Mouse (Mus musculus) MEL (cell line): ENCODE measurements at regions not wholly inside any gene's neighbourhood (a gene's known extent, or its start where the extent isn't known, plus 50 kb on each side); places are given as distances from the start of the nearest gene placed in this dataset.

Experiments
- DNase-seq: peaks from one replicate; pipeline ENCODE4 v3.0.0; 2011; ENCODE audit warnings: low read depth, low spot score
- H3K27ac ChIP-seq: 2 replicates; pipeline ENCODE4 v1.5.1; 2012; ENCODE audit warnings: low read depth, mild to moderate bottlenecking, control low read depth, low read length, moderate library complexity; ENCODE audit not compliant: control insufficient read depth
- H3K27me3 ChIP-seq, 2 experiments: fragments of 150-350 bp in 1 of 2; sonication (generic) in 1 of 2; 2 replicates each; pipeline ENCODE4 v1.6.1; 2012; ENCODE audit warnings: low read length in 2 of 2, mild to moderate bottlenecking in 2 of 2, improper control_type of control experiment in 1 of 2, moderate library complexity in 1 of 2; ENCODE audit not compliant: insufficient read depth in 2 of 2, control insufficient read depth in 1 of 2
- H3K36me3 ChIP-seq, 2 experiments: 2 replicates each; pipeline ENCODE4 v1.6.1; 2012 to 2014; ENCODE audit warnings: low read length in 2 of 2, improper control_type of control experiment in 1 of 2, inconsistent platforms in 1 of 2, mild to moderate bottlenecking in 1 of 2; ENCODE audit not compliant: insufficient read depth in 2 of 2, control insufficient read depth in 1 of 2
- H3K4me1 ChIP-seq, 2 experiments: fragments of 150-350 bp in 1 of 2; sonication (generic) in 1 of 2; 2 replicates each; pipeline ENCODE4 v1.6.1; 2012; ENCODE audit warnings: low read length in 2 of 2, improper control_type of control experiment in 1 of 2, mild to moderate bottlenecking in 1 of 2; ENCODE audit not compliant: insufficient read depth in 2 of 2, control insufficient read depth in 1 of 2
- H3K4me3 ChIP-seq, 2 experiments: fragments of 150-350 bp in 1 of 2; sonication (generic) in 1 of 2; 2 replicates each; pipeline ENCODE4 v1.5.1; 2012; ENCODE audit warnings: low read depth in 2 of 2, low read length in 2 of 2, mild to moderate bottlenecking in 2 of 2, moderate library complexity in 2 of 2, control low read depth in 1 of 2, improper control_type of control experiment in 1 of 2; ENCODE audit not compliant: control insufficient read depth in 1 of 2, insufficient read depth in 1 of 2
- H3K79me2 ChIP-seq: 2 replicates; pipeline ENCODE4 v1.6.1; 2012; ENCODE audit warnings: mild to moderate bottlenecking, low read length, moderate library complexity; ENCODE audit not compliant: control insufficient read depth, poor library complexity, insufficient read depth
- H3K9ac ChIP-seq: 2 replicates; pipeline ENCODE4 v1.6.1; 2012; ENCODE audit warnings: low read depth, mild to moderate bottlenecking, control low read depth, low read length, moderate library complexity; ENCODE audit not compliant: control insufficient read depth, poor library complexity, severe bottlenecking
- H3K9me3 ChIP-seq: fragments of 150-350 bp; sonication (generic); replicated peaks from 2 replicates; pipeline ENCODE4 v1.6.1; 2012; ENCODE audit warnings: mild to moderate bottlenecking, low read length, improper control_type of control experiment, moderate library complexity; ENCODE audit not compliant: insufficient read depth
- CTCF ChIP-seq, 3 experiments: IDR thresholded peaks in 2 of 3; conservative IDR thresholded peaks in 1 of 3; 2 replicates each; pipeline ENCODE4 v1.5.1; 2011 to 2012; ENCODE audit warnings: low read length in 3 of 3, low read depth in 2 of 3, mild to moderate bottlenecking in 2 of 3, improper control_type of control experiment in 1 of 3, inconsistent platforms in 1 of 3, mixed read lengths in 1 of 3, moderate library complexity in 1 of 3; ENCODE audit not compliant: control insufficient read depth in 1 of 3, insufficient read depth in 1 of 3, poor library complexity in 1 of 3, severe bottlenecking in 1 of 3
- E2F4 ChIP-seq: IDR thresholded peaks from 2 replicates; pipeline ENCODE4 v1.6.1; 2011; ENCODE audit warnings: low read depth, low read length, improper control_type of control experiment, borderline replicate concordance
- ELF1 ChIP-seq: IDR thresholded peaks from 2 replicates; pipeline ENCODE4 v1.6.1; 2014; ENCODE audit warnings: low read depth, mild to moderate bottlenecking, inconsistent platforms, low read length, improper control_type of control experiment, moderate library complexity
- EP300 ChIP-seq, 2 experiments: IDR thresholded peaks; 2 replicates each; pipeline ENCODE4 v1.6.1; 2011; ENCODE audit warnings: improper control_type of control experiment in 2 of 2, low read length in 2 of 2, low read depth in 1 of 2, mild to moderate bottlenecking in 1 of 2
- HCFC1 ChIP-seq: IDR thresholded peaks from 2 replicates; pipeline ENCODE4 v1.6.1; 2012; ENCODE audit warnings: low read depth, mild to moderate bottlenecking, inconsistent platforms, low read length, improper control_type of control experiment, moderate library complexity
- KAT2A ChIP-seq: conservative IDR thresholded peaks from 2 replicates; pipeline ENCODE4 v1.6.1; 2012; ENCODE audit warnings: low read depth, low read length, improper control_type of control experiment, inconsistent platforms
- MAZ ChIP-seq: IDR thresholded peaks from 2 replicates; pipeline ENCODE4 v1.6.1; 2012; ENCODE audit warnings: low read depth, mild to moderate bottlenecking, inconsistent platforms, low read length, improper control_type of control experiment
- MXI1 ChIP-seq: IDR thresholded peaks from 2 replicates; pipeline ENCODE4 v1.6.1; 2011; ENCODE audit warnings: mild to moderate bottlenecking, low read depth, low read length, improper control_type of control experiment
- MYB ChIP-seq: IDR thresholded peaks from 2 replicates; pipeline ENCODE4 v1.6.1; 2011; ENCODE audit warnings: mild to moderate bottlenecking, low read depth, low read length, improper control_type of control experiment
- MYC ChIP-seq: IDR thresholded peaks from 2 replicates; pipeline ENCODE4 v1.6.1; 2011; ENCODE audit warnings: low read depth, mild to moderate bottlenecking, low read length, improper control_type of control experiment, moderate library complexity
- POLR2A ChIP-seq, 2 experiments: IDR thresholded peaks; 2 replicates each; pipeline ENCODE4 v1.6.1; 2011 to 2012; ENCODE audit warnings: low read length in 2 of 2, mild to moderate bottlenecking in 2 of 2, control low read depth in 1 of 2, improper control_type of control experiment in 1 of 2, low read depth in 1 of 2, moderate library complexity in 1 of 2; ENCODE audit not compliant: control insufficient read depth in 1 of 2, insufficient read depth in 1 of 2, poor library complexity in 1 of 2
- RAD21 ChIP-seq: IDR thresholded peaks from 2 replicates; pipeline ENCODE4 v1.6.1; 2011; ENCODE audit warnings: mild to moderate bottlenecking, low read depth, low read length, improper control_type of control experiment
- RCOR1 ChIP-seq: IDR thresholded peaks from 2 replicates; pipeline ENCODE4 v1.6.1; 2012; ENCODE audit warnings: low read depth, mild to moderate bottlenecking, inconsistent platforms, low read length, improper control_type of control experiment
- SIN3A ChIP-seq: IDR thresholded peaks from 2 replicates; pipeline ENCODE4 v1.6.1; 2012; ENCODE audit warnings: low read length, improper control_type of control experiment, inconsistent platforms
- SMC3 ChIP-seq: IDR thresholded peaks from 2 replicates; pipeline ENCODE4 v1.6.1; 2011; ENCODE audit warnings: low read depth, low read length, improper control_type of control experiment
- TAL1 ChIP-seq: IDR thresholded peaks from 2 replicates; pipeline ENCODE4 v1.6.1; 2012; ENCODE audit warnings: mild to moderate bottlenecking, inconsistent platforms, low read length, moderate library complexity, mixed read lengths
- UBTF ChIP-seq: IDR thresholded peaks from 2 replicates; pipeline ENCODE4 v1.6.1; 2012; ENCODE audit warnings: low read depth, mild to moderate bottlenecking, inconsistent platforms, low read length, improper control_type of control experiment, moderate library complexity, borderline replicate concordance; ENCODE audit not compliant: insufficient read depth
- ZC3H11A ChIP-seq: IDR thresholded peaks from 2 replicates; pipeline ENCODE4 v1.6.1; 2012; ENCODE audit warnings: low read depth, mild to moderate bottlenecking, inconsistent platforms, low read length, improper control_type of control experiment
- ZMIZ1 ChIP-seq: IDR thresholded peaks from 2 replicates; pipeline ENCODE4 v1.6.1; 2012; ENCODE audit warnings: low read depth, mild to moderate bottlenecking, inconsistent platforms, low read length, improper control_type of control experiment, moderate library complexity
- ZNF384 ChIP-seq: IDR thresholded peaks from 2 replicates; pipeline ENCODE4 v1.6.1; 2012; ENCODE audit warnings: low read depth, mild to moderate bottlenecking, inconsistent platforms, low read length, improper control_type of control experiment

DNA sequence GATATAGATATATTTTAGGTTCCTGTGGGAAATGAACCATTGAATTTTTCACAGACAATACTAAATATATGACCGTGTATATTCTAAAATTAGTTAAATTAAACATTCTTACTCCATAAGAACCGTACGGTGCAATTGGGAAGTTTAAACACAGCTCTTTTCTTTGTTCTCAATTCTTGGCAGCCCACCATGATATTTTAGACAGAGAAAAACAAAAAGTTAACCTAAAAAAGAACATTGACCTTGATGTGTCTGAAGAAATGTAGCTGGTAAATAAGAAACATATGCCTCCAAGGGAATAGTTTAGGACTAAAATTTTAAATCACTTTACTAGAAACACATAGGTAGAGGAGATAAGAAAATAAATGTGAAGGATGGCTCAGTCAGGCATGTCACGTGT is 68.6 kb upstream of the Gm6993 start:
- no peak overlapping the region for H3K4me3 ChIP-seq
- no peaks in the 10 kb centered on the region for H3K4me1 ChIP-seq
- H3K9me3 ChIP-seq, result no peaks in the 10 kb centered on the region
- DNase-seq, result no peak
- H3K36me3 ChIP-seq, result no peaks in the 10 kb centered on the region
- H3K27ac ChIP-seq, result no peak overlapping the region
- no peaks in the 10 kb centered on the region for H3K27me3 ChIP-seq
- TF ChIP-seq SMC3, result no peak
- TF ChIP-seq ZC3H11A, result no peak
- no peak for TF ChIP-seq MAZ
- no peak for TF ChIP-seq POLR2A (IDR thresholded peaks at IDR 0.05; ENCODE audit: control insufficient read depth in 1 of 2, insufficient read depth in 1 of 2, low read depth in 1 of 2, low read length in 2 of 2, poor library complexity in 1 of 2)
- TF ChIP-seq ZNF384, result no peak
- no peak for TF ChIP-seq TAL1
- no peak for TF ChIP-seq HCFC1
- TF ChIP-seq SIN3A, result no peak
- TF ChIP-seq KAT2A, result no peak
- no peak for TF ChIP-seq MXI1
- TF ChIP-seq MYB, result no peak
- TF ChIP-seq ZMIZ1, result no peak
- TF ChIP-seq UBTF, result no peak
- TF ChIP-seq, all 39 proteins: peak for 0
- Histone ChIP-seq H3K79me2 (no peaks in the 10 kb centered on the region), H3K9ac (no peak overlapping the region)

DNA sequence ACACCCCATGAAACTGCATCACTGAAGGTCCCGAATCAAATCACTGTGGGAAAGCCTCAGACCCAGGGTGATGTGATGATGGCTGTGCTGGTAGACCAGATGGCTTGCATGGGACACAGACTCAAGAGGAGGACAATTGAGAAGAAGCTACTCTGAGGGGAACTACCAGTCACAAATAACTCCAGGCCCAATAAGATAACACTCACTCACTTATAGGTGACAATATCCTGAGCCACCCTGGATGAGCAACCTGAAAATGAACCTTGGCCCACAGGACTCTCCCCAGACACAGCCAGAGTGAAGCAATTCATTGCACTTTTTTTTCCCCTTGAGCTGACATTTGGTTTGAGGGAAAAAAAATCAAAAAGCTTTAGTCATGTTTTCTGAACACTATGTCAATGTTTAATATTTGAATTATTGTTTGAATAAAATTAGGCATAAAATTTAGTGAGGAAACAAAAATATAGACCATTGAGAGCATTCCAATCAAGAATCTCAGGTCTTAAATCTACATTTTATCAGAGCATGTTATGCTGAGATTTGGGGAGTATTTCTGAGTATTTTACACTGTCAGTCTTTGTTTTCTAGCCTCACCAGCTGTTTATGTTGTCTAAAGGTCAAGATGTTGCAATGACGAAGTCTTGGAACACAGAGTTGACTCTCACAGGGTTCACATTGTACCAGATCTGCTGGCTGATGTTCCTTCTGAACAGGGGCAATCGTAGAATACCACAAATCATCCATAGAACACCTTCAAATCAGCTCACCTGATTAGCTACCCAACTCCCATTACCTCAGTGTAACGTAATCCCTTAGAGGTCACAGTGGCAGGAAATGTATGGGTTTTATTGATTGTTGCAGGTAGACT is 67.9 kb upstream of the Gm6993 start:
- H3K27me3 ChIP-seq, result no peaks in the 10 kb centered on the region
- TF ChIP-seq RCOR1 (no peak), ELF1 (no peak), MYB (no peak), MYC (no peak), POLR2A (IDR thresholded peaks at IDR 0.05; ENCODE audit: control insufficient read depth in 1 of 2, insufficient read depth in 1 of 2, low read depth in 1 of 2, low read length in 2 of 2, poor library complexity in 1 of 2) (no peak), KAT2A (no peak), RAD21 (no peak), EP300 (IDR thresholded peaks at IDR 0.05; ENCODE audit: low read depth in 1 of 2, low read length in 2 of 2) (no peak), ZC3H11A (no peak), CTCF (IDR thresholded peaks at IDR 0.05 in 2 of 3, conservative IDR thresholded peaks at IDR 0.05 in 1 of 3; ENCODE audit: control insufficient read depth in 1 of 3, insufficient read depth in 1 of 3, low read depth in 2 of 3, low read length in 3 of 3, poor library complexity in 1 of 3, severe bottlenecking in 1 of 3) (no peak), MXI1 (no peak), E2F4 (no peak)
- TF ChIP-seq, all 39 proteins: peak for 0
- H3K9me3 ChIP-seq, result no peaks in the 10 kb centered on the region
- no peak overlapping the region for H3K9ac ChIP-seq
- no peak overlapping the region for H3K27ac ChIP-seq
- no peaks in the 10 kb centered on the region for H3K79me2 ChIP-seq
- H3K4me3 ChIP-seq, result no peak overlapping the region
- no peak for DNase-seq
- no peaks in the 10 kb centered on the region for H3K4me1 ChIP-seq
- H3K36me3 ChIP-seq, result no peaks in the 10 kb centered on the region
